Mouse (Mus musculus): ENCODE data around the gene Ankrd10.
"Not testable (repeated sequence)": the region's sequence is repeated elsewhere in the genome, so short reads cannot be mapped to it uniquely, and the experiment has no call there.

The Ankrd10 gene

GRCm38 (mm10) chr8:11608848-11609247 is 26.7 kb downstream of the Ankrd10 start:
- no peak for DNase-seq

- peak; percentile 66 to 83 for DNase-seq
Observed at GRCm38 (mm10) chr8:11602006-11602680, 33.4 kb downstream of the Ankrd10 start.

GRCm38 (mm10) chr8:11600301-11600951 is 35.1 kb downstream of the Ankrd10 start:
- DNase-seq = no peak

- DNase-seq = no peak
Observed at GRCm38 (mm10) chr8:11593222-11593884, 42.2 kb downstream of the Ankrd10 start.

GRCm38 (mm10) chr8:11592296-11592695 is 43.3 kb downstream of the Ankrd10 start:
- DNase-seq = no peak

- DNase-seq = no peak
Observed at GRCm38 (mm10) chr8:11591837-11592236, 43.7 kb downstream of the Ankrd10 start.

- DNase-seq = no peak
Observed at GRCm38 (mm10) chr8:11586374-11586745, 49.2 kb downstream of the Ankrd10 start.

GRCm38 (mm10) chr8:11585513-11586373 is 49.8 kb downstream of the Ankrd10 start:
- DNase-seq = no peak

GRCm38 (mm10) chr8:11575604-11576384 is 59.8 kb downstream of the Ankrd10 start:
- peak; percentile 11 to 13 for DNase-seq

- DNase-seq = peak in 1 of 2 experiments; percentile 22
Observed at GRCm38 (mm10) chr8:11574911-11575603, 60.5 kb downstream of the Ankrd10 start.

GRCm38 (mm10) chr8:11572428-11572827 is 63.1 kb downstream of the Ankrd10 start:
- DNase-seq = no peak

- no peak for DNase-seq
Observed at GRCm38 (mm10) chr8:11571950-11572349, 63.6 kb downstream of the Ankrd10 start.

- DNase-seq = no peak
Observed at GRCm38 (mm10) chr8:11570742-11571141, 64.8 kb downstream of the Ankrd10 start.

- DNase-seq = no peak
Observed at GRCm38 (mm10) chr8:11569260-11570097, 66.1 kb downstream of the Ankrd10 start.

GRCm38 (mm10) chr8:11568193-11568592 is 67.4 kb downstream of the Ankrd10 start:
- not testable (repeated sequence) for DNase-seq

GRCm38 (mm10) chr8:11564721-11565120 is 70.8 kb downstream of the Ankrd10 start:
- no peak for DNase-seq

GRCm38 (mm10) chr8:11564236-11564635 is 71.3 kb downstream of the Ankrd10 start:
- DNase-seq = no peak
